Mouse (Mus musculus) heart, embryonic 14.5 days (tissue): ENCODE measurements around the gene Xrcc5. TPM values are rescaled to one million over a fixed set of nuclear protein-coding genes. Genes with fewer than 3 reads are reported as not detected.

Experiments used
- ATAC-seq: fragments of 200-750 bp; cut with Nextera tagmentation; 2 replicates; pipeline ENCODE4 v1.8.0; 2017; ENCODE audit warnings: low read depth, moderate TSS enrichment; ENCODE audit not compliant: insufficient number of reproducible peaks, insufficient read depth, low FRiP score
- H3K27ac ChIP-seq, 2 experiments: fragments of 200-500 bp in 1 of 2; fragments of 300-500 bp in 1 of 2; sonication (generic) in 1 of 2; replicated peaks in 1 of 2; 2 replicates each; pipeline ENCODE4 v1.5.1; 2012 to 2014; ENCODE audit warnings: low read depth in 2 of 2, low read length in 2 of 2, control low read depth in 1 of 2, mild to moderate bottlenecking in 1 of 2, mixed read lengths in 1 of 2; ENCODE audit not compliant: control insufficient read depth in 1 of 2, insufficient read depth in 1 of 2
- H3K27me3 ChIP-seq: fragments of 300-500 bp; sonication (generic); 2 replicates; pipeline ENCODE4 v1.6.1; 2014; ENCODE audit warnings: mild to moderate bottlenecking, low read length, control low read depth; ENCODE audit not compliant: control insufficient read depth, insufficient read depth
- H3K36me3 ChIP-seq: fragments of 300-500 bp; sonication (generic); 2 replicates; pipeline ENCODE4 v1.6.1; 2014; ENCODE audit warnings: mild to moderate bottlenecking, control low read depth, low read length, mixed read lengths; ENCODE audit not compliant: control insufficient read depth, insufficient read depth
- H3K4me1 ChIP-seq, 2 experiments: fragments of 200-500 bp in 1 of 2; fragments of 300-500 bp in 1 of 2; sonication (generic) in 1 of 2; 2 replicates each; pipeline ENCODE4 v1.6.1; 2012 to 2014; ENCODE audit warnings: low read length in 2 of 2, control low read depth in 1 of 2, mixed read lengths in 1 of 2; ENCODE audit not compliant: control insufficient read depth in 2 of 2, insufficient read depth in 2 of 2
- H3K4me2 ChIP-seq: fragments of 300-500 bp; sonication (generic); 2 replicates; pipeline ENCODE4 v1.6.1; 2014; ENCODE audit warnings: mild to moderate bottlenecking, low read length
- H3K4me3 ChIP-seq, 2 experiments: fragments of 200-500 bp in 1 of 2; fragments of 300-500 bp in 1 of 2; sonication (generic) in 1 of 2; 2 replicates each; pipeline ENCODE4 v1.5.1; 2012 to 2014; ENCODE audit warnings: low read length in 2 of 2, mild to moderate bottlenecking in 2 of 2, control low read depth in 1 of 2, low read depth in 1 of 2, moderate library complexity in 1 of 2; ENCODE audit not compliant: control insufficient read depth in 1 of 2, insufficient read depth in 1 of 2
- H3K9ac ChIP-seq: fragments of 300-500 bp; sonication (generic); 2 replicates; pipeline ENCODE4 v1.6.1; 2014; ENCODE audit warnings: mild to moderate bottlenecking, low read length
- H3K9me3 ChIP-seq: fragments of 300-500 bp; sonication (generic); 2 replicates; pipeline ENCODE4 v1.6.1; 2016; ENCODE audit warnings: low read length, control low read depth; ENCODE audit not compliant: control insufficient read depth
- WGBS: fragments of 180-500 bp; shearing (Covaris S2); extraction: QIAGEN DNeasy Blood & Tissue Kit; methylation state at CpG from one replicate; pipeline ENCODE4 v1.1.7; 2014; 5-methylcytosine and 5-hydroxymethylcytosine counted together
- polyA plus RNA-seq: library from polyadenylated mRNA; unstranded; fragments of >200 nt; fragmentation: Nextera tagmentation; extraction: Ambion mirVana; gene quantifications from 2 replicates; pipeline ENCODE4 v1.2.1, GENCODE M21; 2014

Xrcc5 gene
- polyA plus RNA-seq, 1 experiment from 2014 or later, result 18.6 TPM

DNA sequence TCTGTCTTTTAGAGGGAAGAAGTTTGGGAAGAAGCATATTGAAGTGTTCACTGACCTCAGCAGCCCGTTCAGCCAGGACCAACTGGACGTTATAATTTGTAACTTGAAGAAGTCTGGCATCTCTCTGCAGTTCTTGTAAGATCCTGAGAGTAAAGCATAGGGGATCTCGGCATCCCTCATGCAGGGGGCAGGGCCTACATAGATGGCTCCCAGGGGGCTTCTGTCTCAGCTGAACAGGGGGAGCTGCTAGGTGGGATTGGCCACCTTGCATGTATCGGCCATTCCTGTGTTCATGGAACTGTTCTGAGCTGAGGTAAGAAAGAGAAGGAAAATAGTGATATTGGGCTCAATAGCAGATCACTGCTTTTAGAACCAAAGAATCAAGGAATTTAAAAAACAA is 8.2 kb downstream of the Xrcc5 start:
- Histone ChIP-seq H3K4me1 (no peaks in the 10 kb centered on the region), H3K4me2 (no peak overlapping the region), H3K36me3 (peaks cover 52% of the 10 kb centered on the region), H3K9me3 (no peaks in the 10 kb centered on the region), H3K27me3 (no peaks in the 10 kb centered on the region; the same call in 1 of the 2 replicates), H3K9ac (no peak overlapping the region), H3K4me3 (no peak overlapping the region), H3K27ac (no peak overlapping the region)
- ATAC-seq, result no peak
- WGBS, result 89% methylated on average over 4 of the region's 4 CpGs

DNA sequence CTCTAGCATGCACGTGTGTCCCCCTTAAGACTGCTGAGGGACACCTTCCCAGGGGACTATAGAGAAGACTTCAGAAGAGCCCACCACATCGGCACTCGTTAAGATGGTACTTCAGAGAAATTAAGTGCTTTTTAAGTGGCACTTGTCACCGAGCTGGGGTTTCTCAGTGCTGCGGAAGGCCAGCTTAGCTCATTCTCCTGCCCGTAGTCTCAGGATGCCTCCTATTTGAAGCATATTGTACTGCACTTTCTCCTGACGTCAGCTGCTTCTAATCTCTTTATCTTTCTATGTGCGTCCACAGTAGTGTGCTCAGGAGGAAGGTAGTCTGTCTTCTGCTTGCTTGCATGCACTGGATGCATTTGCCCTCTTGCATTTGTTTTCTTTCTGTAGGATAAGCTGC is 9.2 kb downstream of the Xrcc5 start:
- no peak for ATAC-seq

DNA sequence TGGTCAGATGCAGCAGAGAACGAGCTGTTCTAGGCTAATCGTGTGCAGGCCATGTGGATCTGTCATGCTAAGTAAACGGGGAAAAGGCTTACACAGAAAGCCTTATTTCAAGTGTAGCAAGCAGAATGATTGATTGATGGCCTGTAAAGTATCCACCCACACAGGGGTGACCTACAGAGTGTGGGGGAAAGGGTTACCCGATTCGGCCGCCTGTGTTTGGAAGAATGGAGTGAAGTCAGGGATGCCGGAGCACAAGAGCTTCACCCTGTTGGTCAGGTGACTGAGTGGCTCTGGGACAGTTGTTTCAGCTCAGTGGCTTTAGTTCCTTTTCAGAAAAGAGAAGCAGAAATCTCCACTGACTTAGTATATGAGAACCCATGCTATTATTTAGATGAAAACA is 9.7 kb downstream of the Xrcc5 start:
- no peak for ATAC-seq
- Histone ChIP-seq H3K36me3 (peaks cover 51% of the 10 kb centered on the region), H3K9ac (no peak overlapping the region), H3K27ac (no peak overlapping the region), H3K4me2 (no peak overlapping the region), H3K9me3 (no peaks in the 10 kb centered on the region), H3K4me3 (no peak overlapping the region), H3K27me3 (no peaks in the 10 kb centered on the region; the same call in 1 of the 2 replicates), H3K4me1 (no peaks in the 10 kb centered on the region)
- WGBS, result 81% methylated on average over 7 of the region's 7 CpGs

More for the DNA sequence above, 9.2 kb downstream of the Xrcc5 start:
- no peak overlapping the region for H3K9ac ChIP-seq
- no peaks in the 10 kb centered on the region for H3K9me3 ChIP-seq
- WGBS, result 32% methylated on average over 8 of the region's 8 CpGs
- H3K27ac ChIP-seq, result no peak overlapping the region
- no peaks in the 10 kb centered on the region; the same call in 1 of the 2 replicates for H3K27me3 ChIP-seq
- no peak overlapping the region for H3K4me3 ChIP-seq
- H3K36me3 ChIP-seq, result peaks cover 56% of the 10 kb centered on the region
- H3K4me2 ChIP-seq, result no peak overlapping the region
- no peaks in the 10 kb centered on the region for H3K4me1 ChIP-seq

DNA sequence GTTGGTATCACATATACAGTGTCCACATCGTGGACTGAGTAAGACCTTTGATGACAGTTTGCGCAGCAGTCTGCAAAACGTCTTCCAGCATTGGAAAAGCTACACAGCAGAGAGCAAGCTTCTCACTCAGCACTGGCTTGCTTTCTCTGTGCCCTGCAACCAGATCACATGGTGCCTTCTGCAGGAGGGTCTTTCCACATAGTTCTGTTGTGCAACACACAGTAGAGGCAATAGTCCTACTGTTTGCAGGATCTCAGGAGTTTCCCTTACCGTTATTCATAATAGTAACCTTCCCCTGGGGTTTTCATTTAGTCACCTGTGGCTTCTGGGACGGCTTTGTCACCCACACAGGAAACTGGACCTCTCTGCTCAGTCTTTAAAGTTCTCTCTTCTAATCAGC is 13.5 kb downstream of the Xrcc5 start:
- Histone ChIP-seq H3K4me3 (no peak overlapping the region), H3K4me2 (no peak overlapping the region), H3K9ac (no peak overlapping the region), H3K27me3 (no peaks in the 10 kb centered on the region), H3K36me3 (peaks cover 51% of the 10 kb centered on the region), H3K27ac (no peak overlapping the region), H3K4me1 (no peaks in the 10 kb centered on the region), H3K9me3 (no peaks in the 10 kb centered on the region)
- WGBS, result 86% methylated on average over 5 of the region's 5 CpGs
- ATAC-seq, result no peak

DNA sequence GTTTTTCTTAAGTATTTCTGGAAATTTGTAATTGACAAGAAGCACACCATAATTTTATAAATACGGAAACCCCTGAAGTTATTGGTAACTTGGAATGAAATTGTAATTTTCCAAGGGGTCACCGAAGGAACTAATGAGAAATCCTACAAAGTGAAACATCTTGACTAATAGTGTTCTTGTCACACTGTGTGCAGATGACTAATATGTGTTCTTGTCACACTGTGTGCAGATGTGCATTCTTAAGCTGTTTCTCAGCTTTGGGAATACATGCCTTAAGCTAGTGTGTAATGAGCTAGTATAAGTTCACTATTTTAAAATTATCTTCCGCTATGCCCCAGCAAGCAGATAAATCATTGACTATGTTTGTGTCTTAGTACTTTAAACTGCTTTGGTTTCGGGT is 16.0 kb downstream of the Xrcc5 start:
- Histone ChIP-seq H3K9ac (no peak overlapping the region), H3K27me3 (no peaks in the 10 kb centered on the region), H3K4me1 (no peaks in the 10 kb centered on the region), H3K9me3 (no peaks in the 10 kb centered on the region), H3K27ac (no peak overlapping the region), H3K36me3 (peaks cover 56% of the 10 kb centered on the region), H3K4me3 (no peak overlapping the region), H3K4me2 (no peak overlapping the region)
- no peak for ATAC-seq
- WGBS, result 92% methylated on average over 4 of the region's 4 CpGs

DNA sequence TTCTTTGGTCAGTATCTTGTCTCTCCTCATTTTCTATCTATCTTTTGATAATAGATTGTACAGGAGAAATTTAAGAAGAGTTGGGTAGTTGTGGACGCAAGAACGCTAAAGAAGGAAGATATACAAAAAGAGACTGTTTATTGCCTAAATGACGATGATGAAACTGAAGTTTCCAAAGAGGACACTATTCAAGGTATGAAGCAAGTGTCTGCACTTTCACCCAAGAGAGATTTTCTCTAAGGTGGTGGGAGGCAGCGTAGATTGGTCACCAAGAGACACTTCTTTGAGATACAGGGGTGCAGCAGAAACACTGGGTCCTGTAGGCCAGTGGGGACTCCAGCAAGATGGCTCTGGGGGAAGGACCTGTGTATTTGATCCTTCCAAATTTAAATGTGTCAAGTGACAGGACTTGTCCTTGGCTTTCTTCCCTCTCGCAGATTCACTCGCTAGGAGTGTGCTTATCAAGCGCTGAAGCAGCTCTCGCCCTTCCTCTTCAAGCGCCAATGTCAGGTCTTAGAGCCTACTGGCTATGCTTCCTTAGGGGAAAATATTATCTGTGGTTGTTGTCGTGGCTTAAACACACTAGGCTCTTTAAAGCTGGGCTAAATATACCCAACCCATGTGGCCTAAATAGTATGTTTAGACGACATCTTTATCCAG is 19.1 kb downstream of the Xrcc5 start:
- H3K36me3 ChIP-seq, result peaks cover 57% of the 10 kb centered on the region
- ATAC-seq, result no peak
- WGBS, result 73% methylated on average over 11 of the region's 11 CpGs
- no peaks in the 10 kb centered on the region for H3K9me3 ChIP-seq
- no peaks in the 10 kb centered on the region for H3K4me1 ChIP-seq
- no peak overlapping the region for H3K9ac ChIP-seq
- no peak overlapping the region for H3K27ac ChIP-seq
- H3K4me2 ChIP-seq, result no peak overlapping the region
- no peaks in the 10 kb centered on the region for H3K27me3 ChIP-seq
- H3K4me3 ChIP-seq, result no peak overlapping the region

DNA sequence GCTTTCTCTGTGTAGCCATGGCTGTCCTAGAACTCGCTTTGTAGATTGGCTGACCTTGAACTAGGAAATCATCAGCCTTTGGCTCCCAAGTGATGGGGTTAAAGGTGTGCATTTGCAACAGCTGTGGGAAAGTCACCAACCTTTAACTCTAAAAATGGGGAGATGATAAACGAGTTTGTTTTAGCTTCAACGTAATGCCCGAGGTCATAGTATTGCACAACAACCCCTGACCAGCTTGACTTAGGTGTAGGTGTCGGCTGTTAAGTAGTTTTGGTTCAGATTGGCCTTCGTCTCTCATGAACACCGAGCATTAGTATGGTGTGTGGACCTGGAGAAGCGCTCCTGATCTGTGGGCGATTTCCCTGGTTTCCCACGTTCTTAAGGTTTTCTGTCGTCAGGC is 27.6 kb downstream of the Xrcc5 start:
- Histone ChIP-seq H3K36me3 (peaks cover 40% of the 10 kb centered on the region), H3K9me3 (no peaks in the 10 kb centered on the region), H3K4me1 (no peaks in the 10 kb centered on the region), H3K4me3 (no peak overlapping the region), H3K27me3 (no peaks in the 10 kb centered on the region), H3K27ac (no peak overlapping the region), H3K4me2 (no peak overlapping the region), H3K9ac (no peak overlapping the region)
- WGBS, result 87% methylated on average over 11 of the region's 11 CpGs
- no peak for ATAC-seq

DNA sequence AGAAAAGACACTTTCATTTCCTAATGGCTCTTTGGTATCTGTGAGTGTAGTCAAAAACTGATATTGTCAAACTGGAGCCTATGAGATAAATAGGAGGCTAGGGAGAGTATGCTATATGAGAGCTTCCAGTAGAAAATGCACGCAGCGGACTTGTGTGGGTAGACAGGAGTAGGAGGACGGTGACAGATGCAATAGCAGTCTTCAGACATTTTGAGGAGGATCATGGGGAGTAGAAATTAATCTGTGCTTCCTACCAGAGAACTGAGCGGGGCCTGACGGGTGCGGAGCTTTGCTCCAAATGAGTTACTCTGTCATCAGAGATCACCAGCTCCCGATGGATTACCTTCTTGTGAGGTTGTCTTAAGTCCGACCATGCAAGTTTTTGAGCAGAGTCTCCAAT is 29.6 kb downstream of the Xrcc5 start:
- 90% methylated on average over 8 of the region's 8 CpGs for WGBS
- Histone ChIP-seq H3K4me2 (no peak overlapping the region), H3K27me3 (no peaks in the 10 kb centered on the region), H3K4me3 (no peak overlapping the region), H3K9ac (no peak overlapping the region), H3K4me1 (no peaks in the 10 kb centered on the region), H3K9me3 (no peaks in the 10 kb centered on the region), H3K36me3 (peaks cover 38% of the 10 kb centered on the region), H3K27ac (no peak overlapping the region)
- ATAC-seq, result no peak
